Mouse (Mus musculus) megakaryocyte-erythroid progenitor cell, adult 5-6 weeks (primary cell): ENCODE measurements around the gene Cyp2d26. TPM values are rescaled to one million over a fixed set of nuclear protein-coding genes. Genes with fewer than 3 reads are reported as not detected.

ENCODE experiments used
- ATAC-seq: replicated peaks from 2 replicates; pipeline ENCODE4 v1.8.0; 2016; ENCODE audit warnings: mild to moderate bottlenecking, inconsistent platforms; ENCODE audit not compliant: severe bottlenecking, poor library complexity, low FRiP score, low TSS enrichment
- total RNA-seq, 2 experiments: library from RNA; stranded (forward) in 1 of 2; stranded (reverse) in 1 of 2; fragments of 200-1000, 215-1000 nt in 1 of 2; fragments of >200 nt in 1 of 2; fragmentation: Nextera tagmentation in 1 of 2; gene quantifications; 2 replicates each; pipeline ENCODE4 v1.2.3; 2014 to 2017

Cyp2d26 gene
- total RNA-seq, 2 experiments from 2014 or later: not detected

- ATAC-seq: no peak
Observed at GRCm38 (mm10) chr15:82765943-82766342, 28.2 kb downstream of the Cyp2d26 start.

GRCm38 (mm10) chr15:82764881-82765280, 29.2 kb downstream of the Cyp2d26 start:
- ATAC-seq: no peak

- no peak for ATAC-seq
Observed at GRCm38 (mm10) chr15:82763631-82764420, 30.3 kb downstream of the Cyp2d26 start, which contains the start of gene Cyp2d40. Cyp2d40 (minus strand) TSS chr15:82764183.

GRCm38 (mm10) chr15:82748141-82748540, 46.0 kb downstream of the Cyp2d26 start:
- ATAC-seq: no peak

GRCm38 (mm10) chr15:82747516-82747915, 46.6 kb downstream of the Cyp2d26 start:
- ATAC-seq: no peak

Other genes starting within 250 kb of the Cyp2d26 start
- not detected in 2 replicates for gene Cyp2d12, start 239.2 kb downstream of the Cyp2d26 start, total RNA-seq (2014; fragmentation: Nextera tagmentation)
- gene Cyp2d12, start 239.2 kb downstream of the Cyp2d26 start, total RNA-seq (2017): not detected in 2 replicates
- not detected in 2 replicates for gene Cyp2d34, start 173.3 kb downstream of the Cyp2d26 start, total RNA-seq (2014; fragmentation: Nextera tagmentation)
- gene Cyp2d34, start 173.3 kb downstream of the Cyp2d26 start, total RNA-seq (2017): not detected in 2 replicates
- not detected in 2 replicates for gene Cyp2d40, start 30.1 kb downstream of the Cyp2d26 start, total RNA-seq (2014; fragmentation: Nextera tagmentation)
- not detected in 2 replicates for gene Cyp2d40, start 30.1 kb downstream of the Cyp2d26 start, total RNA-seq (2017)
- 57.7 and 70.5 TPM in 2 replicates for gene Tcf20, start 193.6 kb upstream of the Cyp2d26 start, total RNA-seq (2014; fragmentation: Nextera tagmentation)
- 87.5 and 106 TPM in 2 replicates for gene Tcf20, start 193.6 kb upstream of the Cyp2d26 start, total RNA-seq (2017)
- gene Nfam1, start 239.0 kb upstream of the Cyp2d26 start, total RNA-seq (2014; fragmentation: Nextera tagmentation): 3.7 and 4.1 TPM in 2 replicates
- gene Nfam1, start 239.0 kb upstream of the Cyp2d26 start, total RNA-seq (2017): 2.7 and 6.9 TPM in 2 replicates